Mouse (Mus musculus) spleen, adult 10 weeks (tissue): ENCODE data around the gene Cldn34c1. TPM values are rescaled to one million over a fixed set of nuclear protein-coding genes. Genes with fewer than 3 reads are reported as not detected.

ENCODE experiments used
- polyA plus RNA-seq: library from polyadenylated mRNA; stranded (reverse); fragments of 350-450 nt; fragmentation: Illumina TruSeq; extraction: RNeasy Lipid Tissue Mini Kit (QIAGEN cat#74804); gene quantifications from one replicate; pipeline ENCODE4 v1.2.3, GENCODE M21; 2015; ENCODE audit warnings: low replicate concordance; ENCODE audit not compliant: insufficient read depth

The Cldn34c1 gene
- 4.9 TPM for polyA plus RNA-seq

GRCm38 (mm10) chrX:123103291-123104260 is at the start of gene Cldn34c1:
Gene Cldn34c1 (plus strand): TSS chrX:123103495.

GRCm38 (mm10) chrX:123222381-123222780 is 119.1 kb downstream of the Cldn34c1 start, which contains the start of gene Srsx:
Gene Srsx (minus strand): TSS chrX:123222481.

Other genes with a start within 250 kb of the Cldn34c1 start
- not detected for gene Gm17521, start 73.8 kb upstream of the Cldn34c1 start, polyA plus RNA-seq
- gene Srsx, start 119.0 kb downstream of the Cldn34c1 start, polyA plus RNA-seq: not detected
- not detected for gene Gm17577, start 143.4 kb downstream of the Cldn34c1 start, polyA plus RNA-seq